Mouse (Mus musculus): ENCODE data around the gene Fam193a. TPM values are rescaled to one million over a fixed set of nuclear protein-coding genes. Genes with fewer than 3 reads are reported as not detected.

Fam193a gene
- polyA plus RNA-seq, 1 experiment: 45.8 TPM

DNA sequence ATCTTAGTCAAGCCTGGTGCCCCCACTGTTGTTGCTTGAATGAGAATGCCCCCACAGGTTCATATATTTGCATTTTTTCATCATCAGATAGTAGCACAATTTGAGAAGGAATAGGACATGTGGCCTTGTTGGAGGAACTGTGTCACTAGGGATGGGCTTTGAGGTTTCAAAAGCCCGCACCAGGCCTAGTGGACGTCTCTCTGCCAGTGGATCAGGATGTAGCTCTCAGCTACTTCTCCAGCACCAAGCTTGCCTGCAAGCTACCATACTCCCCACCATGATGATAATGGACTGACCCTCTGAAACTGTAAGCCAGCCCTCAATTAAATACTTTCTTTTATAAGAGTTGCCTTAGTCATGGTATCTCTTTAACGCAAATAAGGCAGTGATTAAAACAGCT, 142.8 kb downstream of the Fam193a start:
- no peak overlapping the region for H3K4me3 ChIP-seq (replicated peaks; ENCODE audit: extremely low read depth, low read depth, low read length)
- H3K4me1 ChIP-seq (ENCODE audit: control insufficient read depth, insufficient read depth, low read length): no peaks in the 10 kb centered on the region; the same call in 1 of the 2 replicates
- 93% methylated on average over 3 of the region's 3 CpGs for WGBS
- TF ChIP-seq CTCF (IDR thresholded peaks at IDR 0.05; ENCODE audit: insufficient read depth, low read length) (no peak), POLR2A (IDR thresholded peaks at IDR 0.05; ENCODE audit: borderline replicate concordance, extremely low read depth, low read depth, low read length) (no peak)
- DNase-seq: no peak

DNA sequence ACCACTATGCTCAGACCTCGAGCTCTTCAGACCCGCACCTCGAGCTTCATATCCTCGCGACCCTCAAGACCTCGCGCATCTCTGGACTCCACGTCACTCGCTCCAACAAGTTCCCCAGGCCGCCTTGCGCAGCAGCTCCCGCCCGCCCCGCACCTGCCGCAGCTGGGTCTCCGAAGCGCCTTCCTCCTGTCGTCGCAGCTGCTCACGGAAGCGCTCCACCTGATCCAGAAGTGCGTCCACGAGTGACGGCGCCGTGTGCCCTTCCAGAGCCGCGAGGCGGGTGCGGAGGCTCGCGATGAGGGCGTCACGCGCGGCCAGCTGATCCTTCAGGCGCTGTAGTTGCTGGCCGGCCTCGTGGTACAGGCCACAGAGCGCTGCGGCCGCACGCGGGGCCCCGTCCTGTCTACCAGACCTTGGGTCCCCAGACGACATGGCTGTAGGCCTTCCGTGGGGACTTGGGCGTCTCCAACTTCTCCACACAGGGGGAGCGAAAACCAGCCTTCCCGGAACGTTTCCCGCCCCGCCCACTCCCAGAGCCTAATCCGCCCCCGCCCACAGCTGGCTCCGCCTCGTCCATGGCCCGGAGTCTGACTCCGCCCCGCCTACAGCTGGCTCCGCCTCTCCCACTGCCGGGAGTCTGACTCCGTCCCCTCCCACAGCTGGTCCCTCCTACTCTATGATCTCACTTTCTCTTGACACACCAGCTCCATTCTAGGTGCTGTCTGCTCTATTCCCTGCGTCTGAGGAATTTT, 143.9 kb downstream of the Fam193a start, which contains the start of gene Tnip2:
Gene Tnip2 (minus strand): TSS at position 526 of the 752 bp plus-strand sequence.
- TF ChIP-seq CTCF (IDR thresholded peaks at IDR 0.05; ENCODE audit: insufficient read depth, low read length) (no peak), POLR2A (IDR thresholded peaks at IDR 0.05; ENCODE audit: borderline replicate concordance, extremely low read depth, low read depth, low read length) (peak; percentile 79; the same call in 1 of the 2 replicates)
- under 1% methylated on average over 63 of the region's 64 CpGs for WGBS
- Histone ChIP-seq H3K4me1 (ENCODE audit: control insufficient read depth, insufficient read depth, low read length) (no peaks in the 10 kb centered on the region; the same call in 1 of the 2 replicates), H3K4me3 (replicated peaks; ENCODE audit: extremely low read depth, low read depth, low read length) (peak within 1 kb of the TSS; percentile 76)
- DNase-seq: peak; percentile 97

DNA sequence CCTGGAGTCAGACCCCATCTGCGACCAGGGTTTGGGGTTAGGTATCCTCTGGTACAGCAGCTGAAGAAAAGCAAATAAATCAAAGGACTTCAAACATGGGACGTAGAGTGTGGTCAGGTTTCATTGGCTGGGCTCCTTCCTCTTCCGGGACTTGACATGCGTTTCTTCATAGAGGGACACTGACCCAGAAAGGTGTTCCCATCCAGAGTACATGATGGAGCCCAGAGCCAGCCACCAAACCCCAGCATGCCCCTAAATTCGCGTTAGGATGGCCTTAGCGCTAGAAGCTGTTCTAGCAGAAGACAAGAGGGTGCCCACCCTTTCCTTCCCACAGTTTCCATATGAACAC, 144.5 kb downstream of the Fam193a start:
- 6% methylated on average over 7 of the region's 7 CpGs for WGBS
- Histone ChIP-seq H3K4me3 (replicated peaks; ENCODE audit: extremely low read depth, low read depth, low read length) (peak overlapping the region; percentile 73), H3K4me1 (ENCODE audit: control insufficient read depth, insufficient read depth, low read length) (no peaks in the 10 kb centered on the region; the same call in 1 of the 2 replicates)
- no peak for DNase-seq
- TF ChIP-seq CTCF (IDR thresholded peaks at IDR 0.05; ENCODE audit: insufficient read depth, low read length) (no peak), POLR2A (IDR thresholded peaks at IDR 0.05; ENCODE audit: borderline replicate concordance, extremely low read depth, low read depth, low read length) (no peak)

DNA sequence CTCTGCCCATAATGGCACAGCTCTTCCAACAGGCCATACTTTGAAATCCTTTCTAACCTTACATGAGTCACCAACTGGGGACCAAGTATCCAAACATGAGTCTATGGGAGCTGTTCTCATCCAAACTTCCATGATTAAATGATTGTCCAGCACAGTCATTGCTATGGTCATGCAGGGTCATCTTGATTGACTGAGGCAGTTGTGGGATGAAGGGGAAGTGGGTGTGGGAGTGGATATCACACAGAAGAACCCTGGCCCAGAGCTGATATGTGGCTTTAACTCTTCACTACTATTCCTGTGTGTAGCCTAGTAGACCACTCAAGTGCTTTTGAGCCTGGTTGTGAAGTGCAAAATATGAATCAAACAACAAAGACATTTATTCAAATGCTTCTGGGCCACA, 145.4 kb downstream of the Fam193a start:
- TF ChIP-seq CTCF (IDR thresholded peaks at IDR 0.05; ENCODE audit: insufficient read depth, low read length): no peak
- TF ChIP-seq POLR2A (IDR thresholded peaks at IDR 0.05; ENCODE audit: borderline replicate concordance, extremely low read depth, low read depth, low read length): no peak
- no peak overlapping the region for H3K4me3 ChIP-seq (replicated peaks; ENCODE audit: extremely low read depth, low read depth, low read length)
- H3K4me1 ChIP-seq (ENCODE audit: control insufficient read depth, insufficient read depth, low read length): no peaks in the 10 kb centered on the region; the same call in 1 of the 2 replicates
- DNase-seq: no peak

DNA sequence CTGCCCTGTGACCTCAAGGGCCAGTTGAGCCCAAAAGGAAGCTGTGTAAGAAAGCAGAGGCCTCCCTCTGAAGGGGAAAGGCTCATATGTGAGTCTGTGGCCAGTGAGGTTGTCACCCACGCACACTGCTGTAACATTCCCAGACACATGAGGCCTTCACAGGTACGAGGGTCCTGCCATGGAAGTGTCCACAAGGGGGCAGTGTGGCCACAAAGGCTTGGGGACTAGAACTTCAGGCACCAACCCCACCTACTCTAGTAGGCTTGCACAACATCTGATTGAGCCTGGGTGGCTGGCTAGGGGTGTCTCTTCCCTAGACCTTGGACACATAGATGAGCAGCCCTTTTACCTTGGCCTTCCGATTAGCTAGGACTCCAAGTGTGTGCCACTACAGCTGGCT, 148.2 kb downstream of the Fam193a start:
- H3K4me1 ChIP-seq (ENCODE audit: control insufficient read depth, insufficient read depth, low read length): no peaks in the 10 kb centered on the region; the same call in none of the 2 replicates
- no peak overlapping the region for H3K4me3 ChIP-seq (replicated peaks; ENCODE audit: extremely low read depth, low read depth, low read length)
- TF ChIP-seq CTCF (IDR thresholded peaks at IDR 0.05; ENCODE audit: insufficient read depth, low read length): peak; percentile 90
- no peak for TF ChIP-seq POLR2A (IDR thresholded peaks at IDR 0.05; ENCODE audit: borderline replicate concordance, extremely low read depth, low read depth, low read length)
- peak; percentile 80 for DNase-seq
- WGBS: 31% methylated on average over 3 of the region's 3 CpGs

DNA sequence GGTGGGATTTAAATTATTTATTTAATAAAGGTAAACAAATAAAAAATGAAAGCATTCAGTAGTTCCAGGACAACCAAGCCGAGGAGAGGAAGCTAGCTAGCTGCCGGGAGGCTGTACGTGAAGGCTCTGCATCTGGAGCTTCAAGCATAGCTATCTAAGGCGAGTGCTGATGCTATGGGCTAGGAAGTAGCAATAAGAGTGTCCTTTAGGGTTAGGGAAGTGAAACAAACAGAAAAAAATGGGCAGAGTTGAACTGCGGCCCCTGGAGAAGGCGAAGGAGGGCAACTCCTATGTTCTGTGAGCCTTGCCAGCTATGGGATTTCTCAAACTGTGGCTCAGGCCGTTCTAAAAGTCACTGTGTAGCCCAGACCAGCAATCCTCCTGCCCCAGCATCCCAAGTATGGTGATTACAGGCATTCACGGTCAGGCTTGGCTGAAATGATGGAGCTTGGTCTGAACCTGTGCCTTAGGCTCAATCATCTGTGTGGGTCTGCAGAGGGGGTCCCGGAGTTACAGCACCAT, 149.7 kb downstream of the Fam193a start:
- 72% methylated on average over 9 of the region's 9 CpGs for WGBS
- no peaks in the 10 kb centered on the region; the same call in none of the 2 replicates for H3K4me1 ChIP-seq (ENCODE audit: control insufficient read depth, insufficient read depth, low read length)
- TF ChIP-seq CTCF (IDR thresholded peaks at IDR 0.05; ENCODE audit: insufficient read depth, low read length) (no peak), POLR2A (IDR thresholded peaks at IDR 0.05; ENCODE audit: borderline replicate concordance, extremely low read depth, low read depth, low read length) (no peak)

DNA sequence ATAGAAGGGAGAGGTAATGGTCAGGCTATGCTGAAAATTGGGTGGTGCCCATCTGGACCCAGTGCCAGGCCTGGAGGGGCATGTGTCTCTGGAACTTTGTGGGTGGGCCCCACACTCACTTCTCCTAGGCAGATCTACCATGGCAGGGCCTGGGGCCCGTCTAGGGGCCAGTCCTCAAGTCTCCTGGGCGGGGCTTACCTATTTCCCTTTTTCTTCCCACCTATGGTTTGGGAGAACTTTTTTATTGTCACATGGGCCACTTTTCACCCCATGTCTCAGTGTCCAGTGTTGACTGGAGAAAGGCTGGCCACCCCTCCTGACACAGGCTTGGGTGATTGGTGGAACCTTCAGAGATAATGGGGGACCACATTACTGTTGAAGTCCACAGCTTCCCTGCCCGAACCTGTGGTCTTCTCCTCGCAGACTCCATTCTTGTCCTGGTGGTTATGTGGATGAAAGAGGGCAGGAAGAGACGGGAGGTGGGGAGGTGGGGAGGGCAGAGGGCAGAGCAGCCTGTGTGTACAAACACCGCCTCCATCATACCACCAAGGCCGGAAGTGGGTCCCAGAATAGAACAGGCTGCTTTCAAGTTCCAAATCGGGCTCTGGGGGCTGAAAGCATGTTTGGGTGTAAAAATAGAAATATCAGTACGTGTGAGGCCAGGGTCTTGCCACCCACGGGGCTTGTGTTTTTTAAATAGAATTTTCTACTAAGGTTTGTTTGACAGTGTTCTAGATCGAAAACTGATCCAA, 150.9 kb downstream of the Fam193a start:
- 43% methylated on average over 11 of the region's 11 CpGs for WGBS
- DNase-seq: no peak

More for the DNA sequence above, 149.7 kb downstream of the Fam193a start:
- no peak for DNase-seq
- H3K4me3 ChIP-seq (replicated peaks; ENCODE audit: extremely low read depth, low read depth, low read length): no peak overlapping the region

DNA sequence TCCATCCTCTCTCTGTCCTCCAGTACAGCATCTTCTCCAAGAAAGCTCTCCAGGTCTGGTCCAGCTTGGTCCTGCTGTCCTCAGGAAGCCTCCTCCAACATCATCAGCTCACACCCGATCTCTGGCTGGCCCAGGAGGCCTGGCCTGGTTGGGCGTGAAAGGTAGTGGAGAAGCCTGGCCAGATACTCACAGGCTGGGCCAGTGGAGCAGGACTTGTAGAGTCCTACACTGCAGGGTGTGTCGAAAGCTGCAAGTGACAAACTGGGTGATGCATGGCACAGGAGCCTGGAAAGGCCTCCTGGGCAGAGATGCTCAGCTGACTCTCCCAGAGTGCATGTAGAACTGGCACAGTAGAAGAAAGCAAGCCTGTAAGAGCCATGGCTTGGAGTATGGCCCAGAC, 151.6 kb downstream of the Fam193a start:
- DNase-seq: no peak
- no peaks in the 10 kb centered on the region; the same call in none of the 2 replicates for H3K4me1 ChIP-seq (ENCODE audit: control insufficient read depth, insufficient read depth, low read length)
- H3K4me3 ChIP-seq (replicated peaks; ENCODE audit: extremely low read depth, low read depth, low read length): no peak overlapping the region
- 69% methylated on average over 3 of the region's 3 CpGs for WGBS
- TF ChIP-seq POLR2A (IDR thresholded peaks at IDR 0.05; ENCODE audit: borderline replicate concordance, extremely low read depth, low read depth, low read length) (no peak), CTCF (IDR thresholded peaks at IDR 0.05; ENCODE audit: insufficient read depth, low read length) (no peak)

More for the DNA sequence above, 150.9 kb downstream of the Fam193a start:
- Histone ChIP-seq H3K4me1 (ENCODE audit: control insufficient read depth, insufficient read depth, low read length) (no peaks in the 10 kb centered on the region; the same call in none of the 2 replicates), H3K4me3 (replicated peaks; ENCODE audit: extremely low read depth, low read depth, low read length) (no peak overlapping the region)
- TF ChIP-seq CTCF (IDR thresholded peaks at IDR 0.05; ENCODE audit: insufficient read depth, low read length) (no peak), POLR2A (IDR thresholded peaks at IDR 0.05; ENCODE audit: borderline replicate concordance, extremely low read depth, low read depth, low read length) (no peak)

DNA sequence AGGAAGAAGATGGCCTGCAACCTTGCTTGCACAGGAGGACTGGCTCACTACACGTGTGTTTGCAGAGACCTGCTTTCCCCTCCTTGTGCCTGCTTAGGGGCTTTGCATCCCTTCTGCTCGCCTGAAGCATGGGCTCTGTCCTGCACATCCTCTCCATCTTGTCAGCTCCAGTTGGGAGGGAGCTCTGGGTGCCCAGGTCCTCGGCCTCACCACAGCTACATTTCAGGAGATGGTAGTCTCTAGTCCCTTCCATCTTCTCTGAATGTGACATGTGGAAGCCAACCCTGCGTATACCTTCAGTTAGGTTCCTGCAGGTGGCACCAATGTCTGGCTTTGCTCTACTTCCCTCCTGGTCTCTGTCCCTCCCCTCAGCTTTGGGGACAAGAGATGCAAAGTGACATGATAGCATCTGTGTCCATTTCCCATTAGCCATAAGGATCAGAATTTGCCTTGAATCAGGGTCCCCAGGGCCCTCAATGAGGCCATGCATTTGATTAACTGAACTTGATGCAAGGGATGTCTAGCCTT, 154.3 kb downstream of the Fam193a start:
- peak; percentile 35; the same call in 1 of the 2 replicates for TF ChIP-seq CTCF (IDR thresholded peaks at IDR 0.05; ENCODE audit: insufficient read depth, low read length)
- TF ChIP-seq POLR2A (IDR thresholded peaks at IDR 0.05; ENCODE audit: borderline replicate concordance, extremely low read depth, low read depth, low read length): no peak
- Histone ChIP-seq H3K4me1 (ENCODE audit: control insufficient read depth, insufficient read depth, low read length) (no peaks in the 10 kb centered on the region; the same call in none of the 2 replicates), H3K4me3 (replicated peaks; ENCODE audit: extremely low read depth, low read depth, low read length) (no peak overlapping the region)
- DNase-seq: no peak
- WGBS: 68% methylated on average over 4 of the region's 4 CpGs
